Mouse (Mus musculus) stomach, embryonic 16.5 days (tissue): ENCODE data around the gene Kcnab3. TPM values are rescaled to one million over a fixed set of nuclear protein-coding genes. Genes with fewer than 3 reads are reported as not detected.
A peak's percentile ranks its signal among the peaks of the same experiment; 100 is the strongest.

Source experiments
- ATAC-seq: fragments of 200-750 bp; cut with Nextera tagmentation; 2 replicates; pipeline ENCODE4 v1.8.0; 2017; ENCODE audit warnings: moderate number of reproducible peaks, moderate TSS enrichment; ENCODE audit not compliant: insufficient read depth, low FRiP score
- H3K27ac ChIP-seq: fragments of 300-500 bp; sonication (generic); 2 replicates; pipeline ENCODE4 v1.5.1; 2014; ENCODE audit warnings: low read length
- H3K27me3 ChIP-seq: fragments of 300-500 bp; sonication (generic); 2 replicates; pipeline ENCODE4 v1.6.1; 2014; ENCODE audit warnings: low read length, control low read depth, mixed read lengths; ENCODE audit not compliant: control insufficient read depth, insufficient read depth
- H3K36me3 ChIP-seq: fragments of 300-500 bp; sonication (generic); 2 replicates; pipeline ENCODE4 v1.6.1; 2014; ENCODE audit warnings: low read length; ENCODE audit not compliant: control insufficient read depth, insufficient read depth
- H3K4me1 ChIP-seq: fragments of 300-500 bp; sonication (generic); 2 replicates; pipeline ENCODE4 v1.6.1; 2014; ENCODE audit warnings: low read length, control low read depth, mixed read lengths; ENCODE audit not compliant: control insufficient read depth, insufficient read depth
- H3K4me2 ChIP-seq: fragments of 300-500 bp; sonication (generic); 2 replicates; pipeline ENCODE4 v1.6.1; 2014; ENCODE audit warnings: low read depth, low read length, mixed read lengths
- H3K4me3 ChIP-seq: fragments of 300-500 bp; sonication (generic); replicated peaks from 2 replicates; pipeline ENCODE4 v1.5.1; 2014; ENCODE audit warnings: mild to moderate bottlenecking, low read length
- H3K9ac ChIP-seq: fragments of 300-500 bp; sonication (generic); 2 replicates; pipeline ENCODE4 v1.6.1; 2014; ENCODE audit warnings: low read length
- H3K9me3 ChIP-seq: fragments of 300-500 bp; sonication (generic); replicated peaks from 2 replicates; pipeline ENCODE4 v1.6.1; 2016; ENCODE audit warnings: low read length, control low read depth; ENCODE audit not compliant: control insufficient read depth
- WGBS: fragments of 180-500 bp; shearing (Covaris S2); extraction: QIAGEN DNeasy Blood & Tissue Kit; methylation state at CpG from one replicate; pipeline ENCODE4 v1.1.7; 2014; 5-methylcytosine and 5-hydroxymethylcytosine counted together
- polyA plus RNA-seq: library from polyadenylated mRNA; unstranded; fragments of >200 nt; fragmentation: Nextera tagmentation; extraction: Ambion mirVana; gene quantifications from 2 replicates; pipeline ENCODE4 v1.2.1, GENCODE M21; 2015

Gene Kcnab3
- 0.65 and 0.79 TPM in 2 replicates for polyA plus RNA-seq

DNA sequence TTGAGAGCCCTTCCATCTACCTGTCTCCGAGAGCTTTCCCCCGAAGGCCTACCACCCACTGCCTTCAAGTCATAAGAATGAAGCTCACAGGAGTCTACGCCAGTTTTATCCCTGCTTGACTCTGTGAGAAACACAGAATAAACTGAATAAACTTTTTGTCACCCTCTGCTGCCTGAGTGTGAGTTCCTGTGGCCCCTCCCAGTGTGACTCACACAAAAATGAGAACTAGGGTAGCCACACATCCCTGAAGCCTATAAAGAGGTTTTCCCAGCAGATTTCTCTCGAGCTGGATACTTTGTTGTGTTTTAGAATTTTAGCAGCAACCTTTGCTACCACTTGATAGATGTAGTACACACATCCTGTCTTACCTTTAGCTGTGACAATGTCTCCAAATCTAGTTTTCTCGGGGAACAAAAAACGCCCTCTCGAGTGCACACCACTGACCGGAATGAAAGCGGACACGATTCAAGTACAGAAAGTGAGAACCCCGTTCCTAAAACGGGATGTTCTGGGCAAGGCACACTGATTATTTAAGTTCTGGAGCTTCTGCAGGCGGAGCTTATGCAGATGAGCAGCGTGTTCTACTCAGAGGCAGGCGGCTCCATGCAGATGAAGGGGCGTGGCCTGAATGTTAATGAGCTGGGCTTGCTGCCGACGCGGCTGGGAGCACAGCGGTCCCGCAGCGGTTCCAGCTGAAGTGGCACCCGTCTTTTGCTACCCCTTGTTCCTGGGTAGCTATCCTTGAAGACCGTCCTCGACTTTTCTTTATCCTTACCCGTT, at the start of gene Kcnab3:
Kcnab3 (plus strand) TSS at position 631 of the 780 bp plus-strand sequence.
- H3K9me3 ChIP-seq: no peaks in the 10 kb centered on the region
- ATAC-seq: peak; percentile 72; the same call in 1 of the 2 replicates
- peak within 1 kb of the TSS; percentile 99 for H3K4me2 ChIP-seq
- WGBS: 10% methylated on average over 26 of the region's 26 CpGs
- H3K27ac ChIP-seq: peak within 1 kb of the TSS; percentile 84
- H3K36me3 ChIP-seq: no peaks in the 10 kb centered on the region
- peaks cover 33% of the 10 kb centered on the region for H3K4me1 ChIP-seq
- peak within 1 kb of the TSS; percentile 76 for H3K9ac ChIP-seq
- H3K27me3 ChIP-seq: peaks cover 8% of the 10 kb centered on the region
- H3K4me3 ChIP-seq: peak within 1 kb of the TSS; percentile 59

DNA sequence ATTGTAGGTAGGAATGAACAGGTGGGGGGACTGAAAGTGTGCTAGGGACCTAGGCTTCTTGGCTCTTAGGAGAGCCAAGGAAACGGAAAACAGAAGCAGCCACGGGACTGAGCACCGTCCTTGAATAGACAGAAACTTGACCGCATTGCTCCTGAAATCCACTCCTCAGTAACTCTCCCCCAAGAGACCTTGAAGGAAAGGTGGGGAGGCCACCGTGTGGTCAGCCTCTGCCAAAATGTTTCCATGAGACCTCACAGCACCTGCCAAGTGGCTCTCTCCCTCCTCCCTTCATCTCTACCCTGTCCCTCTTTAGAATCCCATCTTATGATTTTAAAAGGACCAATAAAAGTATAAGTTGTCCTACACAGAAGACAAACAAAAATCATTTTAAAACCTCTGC, 48.8 kb upstream of the Kcnab3 start:
- Histone ChIP-seq H3K27ac (no peak overlapping the region), H3K4me2 (no peak overlapping the region), H3K9ac (no peak overlapping the region), H3K27me3 (no peaks in the 10 kb centered on the region), H3K4me1 (no peaks in the 10 kb centered on the region), H3K9me3 (no peaks in the 10 kb centered on the region), H3K36me3 (no peaks in the 10 kb centered on the region), H3K4me3 (no peak overlapping the region)
- WGBS: 70% methylated on average over 5 of the region's 5 CpGs
- no peak for ATAC-seq

DNA sequence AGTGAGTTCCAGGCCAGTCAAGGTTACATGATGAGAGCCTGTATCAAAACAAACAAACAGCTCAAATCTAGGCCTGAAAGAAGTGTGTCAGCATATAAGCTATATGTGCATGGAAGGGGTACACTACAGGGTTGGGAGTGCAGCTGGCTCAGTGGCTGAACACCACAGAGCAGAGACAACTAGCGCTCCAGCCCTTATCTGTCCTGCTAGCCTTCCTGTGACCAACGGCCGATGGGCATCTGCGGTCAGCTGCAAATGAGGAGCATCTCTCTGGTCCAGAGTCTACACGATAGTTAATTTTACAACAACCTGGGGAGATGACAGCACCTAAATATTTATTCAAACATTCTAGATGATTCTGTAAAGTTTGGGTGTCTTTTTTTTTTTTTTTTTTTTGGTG, 34.9 kb upstream of the Kcnab3 start:
- Histone ChIP-seq H3K9ac (no peak overlapping the region), H3K27ac (no peak overlapping the region), H3K36me3 (no peaks in the 10 kb centered on the region), H3K4me1 (no peaks in the 10 kb centered on the region), H3K9me3 (no peaks in the 10 kb centered on the region), H3K27me3 (no peaks in the 10 kb centered on the region), H3K4me3 (no peak overlapping the region), H3K4me2 (no peak overlapping the region)
- 87% methylated on average over 5 of the region's 5 CpGs for WGBS
- no peak for ATAC-seq

DNA sequence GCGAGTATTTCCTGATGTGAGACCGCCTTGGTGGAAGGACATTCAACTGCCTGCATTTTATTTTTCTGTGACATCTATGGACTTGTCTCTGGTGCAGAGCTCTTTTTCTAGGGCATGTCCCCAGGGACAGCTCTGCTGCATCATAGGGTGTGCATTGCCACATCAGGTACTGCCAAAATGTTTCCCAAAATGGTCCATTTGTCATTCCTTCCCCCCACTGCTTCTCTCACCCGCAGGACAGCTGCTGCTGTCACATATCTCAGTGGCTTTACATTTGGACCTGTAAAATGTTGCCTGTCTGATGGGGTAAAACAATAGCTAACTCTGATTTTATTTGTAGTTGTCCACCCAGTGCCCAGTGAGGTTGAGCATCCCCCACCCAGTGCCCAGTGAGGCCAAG, 30.8 kb upstream of the Kcnab3 start:
- no peak overlapping the region for H3K4me3 ChIP-seq
- no peaks in the 10 kb centered on the region for H3K9me3 ChIP-seq
- no peak overlapping the region for H3K27ac ChIP-seq
- no peak overlapping the region for H3K4me2 ChIP-seq
- ATAC-seq: no peak
- H3K27me3 ChIP-seq: no peaks in the 10 kb centered on the region
- H3K9ac ChIP-seq: no peak overlapping the region
- no peaks in the 10 kb centered on the region for H3K4me1 ChIP-seq
- 83% methylated on average over 3 of the region's 3 CpGs for WGBS
- 0 out of 2 replicates have a peak, but pooled peaks cover 2% of the 10 kb centered on the region for H3K36me3 ChIP-seq

DNA sequence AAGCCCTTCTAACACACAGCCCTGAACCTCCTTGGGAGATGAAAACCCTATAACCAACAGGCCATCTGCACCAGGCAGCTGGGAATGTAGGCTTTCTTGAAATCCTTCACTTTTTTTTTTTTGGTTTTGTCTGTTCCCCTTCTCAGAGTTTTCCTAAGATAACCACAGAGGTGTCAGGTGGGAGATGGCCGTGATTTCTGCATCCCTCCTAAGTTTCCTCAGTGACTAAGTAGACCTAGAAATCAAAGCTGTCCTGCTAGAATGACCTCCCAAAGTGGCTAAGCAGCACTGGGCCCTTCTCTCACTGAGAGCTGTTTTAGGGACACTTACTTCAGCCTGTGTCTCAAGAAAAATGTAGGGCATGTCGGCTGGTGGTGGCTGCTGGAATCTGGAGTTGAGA, 28.3 kb upstream of the Kcnab3 start:
- no peaks in the 10 kb centered on the region for H3K27me3 ChIP-seq
- H3K36me3 ChIP-seq: 0 out of 2 replicates have a peak, but pooled peaks cover 2% of the 10 kb centered on the region
- H3K4me2 ChIP-seq: no peak overlapping the region
- WGBS: 68% methylated on average over 2 of the region's 2 CpGs
- H3K9ac ChIP-seq: no peak overlapping the region
- no peak overlapping the region for H3K4me3 ChIP-seq
- ATAC-seq: no peak
- H3K27ac ChIP-seq: no peak overlapping the region
- no peaks in the 10 kb centered on the region for H3K9me3 ChIP-seq
- H3K4me1 ChIP-seq: no peaks in the 10 kb centered on the region

DNA sequence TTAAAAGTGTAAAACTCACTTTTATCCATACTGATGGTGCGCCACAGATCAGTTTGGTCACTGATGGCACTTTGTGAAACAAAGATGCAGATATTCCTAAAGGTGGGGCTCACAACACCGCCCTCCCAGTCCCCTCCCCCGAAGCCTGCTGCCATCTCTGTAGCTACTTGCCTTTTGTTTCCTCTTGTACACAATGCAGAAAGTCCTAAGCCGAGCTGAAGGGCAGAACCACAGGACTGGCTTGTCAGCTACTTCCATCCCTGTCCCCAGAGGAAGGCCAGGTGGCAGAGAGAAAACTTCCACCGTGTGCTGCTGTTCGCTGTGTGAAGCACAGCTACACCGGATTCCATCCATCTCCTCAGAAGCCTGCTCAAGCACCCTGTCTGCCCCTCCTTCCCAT, 27.8 kb upstream of the Kcnab3 start:
- Histone ChIP-seq H3K27ac (no peak overlapping the region), H3K27me3 (no peaks in the 10 kb centered on the region), H3K4me1 (no peaks in the 10 kb centered on the region), H3K36me3 (0 out of 2 replicates have a peak, but pooled peaks cover 2% of the 10 kb centered on the region), H3K9ac (peak overlapping the region; percentile 13; the same call in 1 of the 2 replicates), H3K4me3 (no peak overlapping the region), H3K9me3 (no peaks in the 10 kb centered on the region), H3K4me2 (no peak overlapping the region)
- whole genome bisulfite sequencing: 70% methylated on average over 7 of the region's 7 CpGs
- no peak for ATAC-seq

DNA sequence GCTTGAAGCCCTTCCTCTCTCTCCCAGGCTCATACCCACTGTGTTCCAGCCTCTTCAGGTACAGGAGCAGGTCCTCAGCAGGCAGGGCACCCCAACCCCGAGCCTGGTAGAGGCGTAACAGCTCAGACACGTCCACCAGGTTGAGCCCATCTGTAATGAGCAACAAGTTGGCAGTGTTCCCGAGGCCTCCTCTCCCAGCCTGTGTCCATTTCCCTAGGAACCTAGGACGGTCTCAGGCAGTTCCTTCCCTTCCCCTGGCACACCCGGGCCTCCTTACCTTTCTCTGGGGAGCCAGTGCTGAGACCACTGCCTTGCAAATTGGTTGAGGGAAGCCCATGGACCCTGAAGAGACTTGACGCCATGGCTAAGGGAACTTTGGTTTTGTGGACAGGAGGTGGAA, 23.2 kb upstream of the Kcnab3 start:
- no peak for ATAC-seq
- no peaks in the 10 kb centered on the region for H3K4me1 ChIP-seq
- no peak overlapping the region for H3K4me2 ChIP-seq
- H3K27ac ChIP-seq: no peak overlapping the region
- H3K27me3 ChIP-seq: no peaks in the 10 kb centered on the region
- no peak overlapping the region for H3K9ac ChIP-seq
- H3K9me3 ChIP-seq: no peaks in the 10 kb centered on the region
- 0 out of 2 replicates have a peak, but pooled peaks cover 2% of the 10 kb centered on the region for H3K36me3 ChIP-seq
- WGBS: 77% methylated on average over 7 of the region's 7 CpGs
- no peak overlapping the region for H3K4me3 ChIP-seq

DNA sequence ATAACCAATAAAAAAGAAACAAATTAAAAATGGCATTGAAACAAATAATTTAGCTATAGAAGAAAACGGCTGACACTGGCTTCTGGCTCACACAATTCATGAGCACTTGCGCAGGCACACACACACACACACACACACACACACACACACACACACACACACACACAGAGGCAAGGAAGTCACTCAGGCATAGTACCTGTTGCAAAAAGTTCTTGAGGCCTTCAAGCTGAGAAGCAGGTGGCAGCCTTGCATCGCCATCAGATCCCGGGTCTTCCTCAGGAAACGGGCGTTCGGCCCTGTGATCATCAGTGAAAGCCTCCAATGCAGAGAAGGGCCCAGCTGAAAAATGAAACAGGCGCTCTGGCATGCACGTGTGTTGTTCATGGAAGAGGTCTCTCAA, 20.8 kb upstream of the Kcnab3 start:
- H3K9ac ChIP-seq: no peak overlapping the region
- no peaks in the 10 kb centered on the region for H3K4me1 ChIP-seq
- H3K36me3 ChIP-seq: peaks cover 8% of the 10 kb centered on the region
- no peaks in the 10 kb centered on the region for H3K27me3 ChIP-seq
- H3K4me3 ChIP-seq: no peak overlapping the region
- no peak overlapping the region for H3K4me2 ChIP-seq
- ATAC-seq: no peak
- WGBS: 88% methylated on average over 9 of the region's 9 CpGs
- H3K9me3 ChIP-seq: no peaks in the 10 kb centered on the region
- H3K27ac ChIP-seq: no peak overlapping the region

DNA sequence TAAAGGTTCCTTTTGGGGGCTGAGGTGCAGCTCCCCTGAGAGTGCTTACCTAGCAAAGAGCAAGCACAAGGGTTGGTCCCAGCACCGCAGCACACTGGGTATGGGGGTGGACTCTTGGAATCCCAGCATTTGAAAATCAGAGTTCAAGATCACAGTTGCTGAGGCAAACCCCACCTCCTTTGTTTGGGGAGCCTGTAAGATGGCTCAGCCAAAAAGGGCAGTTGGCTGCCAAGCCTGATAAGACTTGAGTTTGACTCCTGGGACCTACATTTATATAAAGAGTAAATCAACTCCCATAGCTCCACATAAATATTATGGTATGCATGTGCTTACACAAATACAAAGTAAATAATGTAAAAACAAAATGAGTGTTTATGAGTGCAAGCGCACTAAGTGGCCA, 20.0 kb upstream of the Kcnab3 start:
- Histone ChIP-seq H3K4me2 (no peak overlapping the region), H3K9ac (no peak overlapping the region), H3K9me3 (no peaks in the 10 kb centered on the region), H3K4me1 (no peaks in the 10 kb centered on the region), H3K4me3 (no peak overlapping the region), H3K36me3 (peaks cover 14% of the 10 kb centered on the region), H3K27ac (no peak overlapping the region), H3K27me3 (no peaks in the 10 kb centered on the region)
- ATAC-seq: no peak
- 92% methylated on average over 2 of the region's 2 CpGs for WGBS
